Mouse (Mus musculus) stomach, embryonic 16.5 days (tissue): ENCODE data around the gene Ccdc89. TPM values are rescaled to one million over a fixed set of nuclear protein-coding genes. Genes with fewer than 3 reads are reported as not detected.

Experiments
- ATAC-seq: fragments of 200-750 bp; cut with Nextera tagmentation; 2 replicates; pipeline ENCODE4 v1.8.0; 2017; ENCODE audit warnings: moderate number of reproducible peaks, moderate TSS enrichment; ENCODE audit not compliant: insufficient read depth, low FRiP score
- H3K27ac ChIP-seq: fragments of 300-500 bp; sonication (generic); 2 replicates; pipeline ENCODE4 v1.5.1; 2014; ENCODE audit warnings: low read length
- H3K27me3 ChIP-seq: fragments of 300-500 bp; sonication (generic); 2 replicates; pipeline ENCODE4 v1.6.1; 2014; ENCODE audit warnings: low read length, control low read depth, mixed read lengths; ENCODE audit not compliant: control insufficient read depth, insufficient read depth
- H3K36me3 ChIP-seq: fragments of 300-500 bp; sonication (generic); 2 replicates; pipeline ENCODE4 v1.6.1; 2014; ENCODE audit warnings: low read length; ENCODE audit not compliant: control insufficient read depth, insufficient read depth
- H3K4me1 ChIP-seq: fragments of 300-500 bp; sonication (generic); 2 replicates; pipeline ENCODE4 v1.6.1; 2014; ENCODE audit warnings: low read length, control low read depth, mixed read lengths; ENCODE audit not compliant: control insufficient read depth, insufficient read depth
- H3K4me2 ChIP-seq: fragments of 300-500 bp; sonication (generic); 2 replicates; pipeline ENCODE4 v1.6.1; 2014; ENCODE audit warnings: low read depth, low read length, mixed read lengths
- H3K4me3 ChIP-seq: fragments of 300-500 bp; sonication (generic); replicated peaks from 2 replicates; pipeline ENCODE4 v1.5.1; 2014; ENCODE audit warnings: mild to moderate bottlenecking, low read length
- H3K9ac ChIP-seq: fragments of 300-500 bp; sonication (generic); 2 replicates; pipeline ENCODE4 v1.6.1; 2014; ENCODE audit warnings: low read length
- H3K9me3 ChIP-seq: fragments of 300-500 bp; sonication (generic); replicated peaks from 2 replicates; pipeline ENCODE4 v1.6.1; 2016; ENCODE audit warnings: low read length, control low read depth; ENCODE audit not compliant: control insufficient read depth
- WGBS: fragments of 180-500 bp; shearing (Covaris S2); extraction: QIAGEN DNeasy Blood & Tissue Kit; methylation state at CpG from one replicate; pipeline ENCODE4 v1.1.7; 2014; 5-methylcytosine and 5-hydroxymethylcytosine counted together
- polyA plus RNA-seq: library from polyadenylated mRNA; unstranded; fragments of >200 nt; fragmentation: Nextera tagmentation; extraction: Ambion mirVana; gene quantifications from 2 replicates; pipeline ENCODE4 v1.2.1, GENCODE M21; 2015

Ccdc89 gene
- polyA plus RNA-seq, 1 experiment from 2014 or later, result 1.1 TPM

- no peak overlapping the region for H3K9ac ChIP-seq
- ATAC-seq, result no peak
These were observed 13.7 kb downstream of the Ccdc89 start for GRCm38 (mm10) chr7:90440044-90440443.

GRCm38 (mm10) chr7:90442070-90442469 lies 15.7 kb downstream of the Ccdc89 start:
- WGBS, result 11% methylated on average over 4 of the region's 4 CpGs

More at GRCm38 (mm10) chr7:90440044-90440443, 13.7 kb downstream of the Ccdc89 start:
- H3K27me3 ChIP-seq, result no peaks in the 10 kb centered on the region
- no peak overlapping the region for H3K27ac ChIP-seq
- H3K36me3 ChIP-seq, result no peaks in the 10 kb centered on the region
- no peak overlapping the region for H3K4me2 ChIP-seq
- 82% methylated on average over 4 of the region's 4 CpGs for WGBS
- H3K9me3 ChIP-seq, result no peaks in the 10 kb centered on the region
- no peaks in the 10 kb centered on the region for H3K4me1 ChIP-seq
- H3K4me3 ChIP-seq, result no peak overlapping the region

GRCm38 (mm10) chr7:90442518-90443080 lies 16.2 kb downstream of the Ccdc89 start, which contains the start of gene Crebzf:
TSS of gene Crebzf (plus strand) at chr7:90442729.
- H3K4me3 ChIP-seq, result peak within 1 kb of the TSS; percentile 99
- under 1% methylated on average over 51 of the region's 54 CpGs for WGBS
- ATAC-seq, result peak; percentile 96

More at GRCm38 (mm10) chr7:90442070-90442469, 15.7 kb downstream of the Ccdc89 start:
- peak overlapping the region; percentile 99 for H3K4me3 ChIP-seq
- peak overlapping the region; percentile 100 for H3K9ac ChIP-seq
- H3K36me3 ChIP-seq, result no peaks in the 10 kb centered on the region
- H3K4me1 ChIP-seq, result no peaks in the 10 kb centered on the region
- H3K27me3 ChIP-seq, result no peaks in the 10 kb centered on the region
- no peak for ATAC-seq
- no peaks in the 10 kb centered on the region for H3K9me3 ChIP-seq
- H3K27ac ChIP-seq, result peak overlapping the region; percentile 97
- H3K4me2 ChIP-seq, result peak overlapping the region; percentile 65

GRCm38 (mm10) chr7:90443101-90444091 lies 17.0 kb downstream of the Ccdc89 start:
- WGBS, result under 1% methylated on average over 119 of the region's 123 CpGs
- H3K4me3 ChIP-seq, result peak overlapping the region; percentile 99

More at GRCm38 (mm10) chr7:90442518-90443080, 16.2 kb downstream of the Ccdc89 start, which contains the start of gene Crebzf:
- H3K4me2 ChIP-seq, result peak within 1 kb of the TSS; percentile 76
- H3K9me3 ChIP-seq, result no peaks in the 10 kb centered on the region
- no peaks in the 10 kb centered on the region for H3K4me1 ChIP-seq
- no peaks in the 10 kb centered on the region for H3K27me3 ChIP-seq
- no peaks in the 10 kb centered on the region for H3K36me3 ChIP-seq
- H3K27ac ChIP-seq, result peak within 1 kb of the TSS; percentile 97
- H3K9ac ChIP-seq, result peak within 1 kb of the TSS; percentile 100

GRCm38 (mm10) chr7:90444206-90444605 lies 17.8 kb downstream of the Ccdc89 start:
- Histone ChIP-seq H3K4me3 (peak overlapping the region; percentile 99), H3K4me1 (no peaks in the 10 kb centered on the region), H3K9me3 (no peaks in the 10 kb centered on the region), H3K9ac (peak overlapping the region; percentile 100), H3K36me3 (no peaks in the 10 kb centered on the region; the same call in 1 of the 2 replicates), H3K27ac (no peak overlapping the region), H3K27me3 (no peaks in the 10 kb centered on the region), H3K4me2 (peak overlapping the region; percentile 76)
- WGBS, result under 1% methylated on average over 6 of the region's 6 CpGs
- no peak for ATAC-seq

More at GRCm38 (mm10) chr7:90443101-90444091, 17.0 kb downstream of the Ccdc89 start:
- H3K27ac ChIP-seq, result peak overlapping the region; percentile 97
- H3K36me3 ChIP-seq, result no peaks in the 10 kb centered on the region; the same call in 1 of the 2 replicates
- no peaks in the 10 kb centered on the region for H3K27me3 ChIP-seq
- H3K4me2 ChIP-seq, result peak overlapping the region; percentile 76
- no peaks in the 10 kb centered on the region for H3K4me1 ChIP-seq
- ATAC-seq, result peak; percentile 67
- no peaks in the 10 kb centered on the region for H3K9me3 ChIP-seq
- H3K9ac ChIP-seq, result peak overlapping the region; percentile 100

GRCm38 (mm10) chr7:90456149-90456844 lies 29.9 kb downstream of the Ccdc89 start:
- 16% methylated on average over 7 of the region's 7 CpGs for WGBS
- H3K27ac ChIP-seq, result 0 out of 2 replicates have a peak overlapping the region, but pooled peaks have one; percentile 5
- 0 out of 2 replicates have a peak, but pooled peaks cover 3% of the 10 kb centered on the region for H3K36me3 ChIP-seq
- H3K4me3 ChIP-seq, result peak overlapping the region; percentile 66
- peaks cover 8% of the 10 kb centered on the region; the same call in 1 of the 2 replicates for H3K4me1 ChIP-seq
- no peaks in the 10 kb centered on the region for H3K9me3 ChIP-seq
- no peaks in the 10 kb centered on the region for H3K27me3 ChIP-seq
- no peak for ATAC-seq
- H3K4me2 ChIP-seq, result peak overlapping the region; percentile 56
- peak overlapping the region; percentile 79 for H3K9ac ChIP-seq

GRCm38 (mm10) chr7:90456845-90457468 lies 30.6 kb downstream of the Ccdc89 start, which contains the start of gene Tmem126a:
TSS of gene Tmem126a (minus strand) at chr7:90457229.
- peak; percentile 96 for ATAC-seq
- Histone ChIP-seq H3K9me3 (no peaks in the 10 kb centered on the region), H3K4me3 (peak within 1 kb of the TSS; percentile 66), H3K4me1 (peaks cover 8% of the 10 kb centered on the region; the same call in 1 of the 2 replicates), H3K27ac (peak within 1 kb of the TSS; percentile 87), H3K9ac (peak within 1 kb of the TSS; percentile 79), H3K27me3 (no peaks in the 10 kb centered on the region), H3K36me3 (0 out of 2 replicates have a peak, but pooled peaks cover 3% of the 10 kb centered on the region), H3K4me2 (peak within 1 kb of the TSS; percentile 56)
- under 1% methylated on average over 41 of the region's 41 CpGs for WGBS

- WGBS, result 9% methylated on average over 10 of the region's 10 CpGs
- H3K4me2 ChIP-seq, result peak overlapping the region; percentile 56
- no peaks in the 10 kb centered on the region for H3K27me3 ChIP-seq
- peaks cover 8% of the 10 kb centered on the region; the same call in 1 of the 2 replicates for H3K4me1 ChIP-seq
- 0 out of 2 replicates have a peak, but pooled peaks cover 3% of the 10 kb centered on the region for H3K36me3 ChIP-seq
- peak overlapping the region; percentile 79 for H3K9ac ChIP-seq
- H3K27ac ChIP-seq, result peak overlapping the region; percentile 87
- peak; percentile 53; the same call in 1 of the 2 replicates for ATAC-seq
- H3K4me3 ChIP-seq, result peak overlapping the region; percentile 66
- no peaks in the 10 kb centered on the region for H3K9me3 ChIP-seq
These were observed 31.1 kb downstream of the Ccdc89 start for GRCm38 (mm10) chr7:90457517-90457916.
